Mouse (Mus musculus) G1E (cell line): ENCODE data around the gene Xrra1. TPM values are rescaled to one million over a fixed set of nuclear protein-coding genes. Genes with fewer than 3 reads are reported as not detected.
"Not testable (repeated sequence)": the region's sequence is repeated elsewhere in the genome, so short reads cannot be mapped to it uniquely, and the experiment has no call there.

Source experiments
- ATAC-seq: 2 replicates; pipeline ENCODE4 v1.8.0; 2016; ENCODE audit warnings: mild to moderate bottlenecking; ENCODE audit not compliant: insufficient number of reproducible peaks, poor library complexity, low FRiP score, severe bottlenecking; ENCODE audit errors: extremely low read depth
- DNase-seq: peaks from one replicate; pipeline ENCODE4 v3.0.0; 2012; ENCODE audit warnings: low spot score
- H3K27me3 ChIP-seq: 2 replicates; pipeline ENCODE4 v1.6.1; 2012; ENCODE audit warnings: mild to moderate bottlenecking, low read length, inconsistent platforms; ENCODE audit not compliant: insufficient read depth
- H3K36me3 ChIP-seq: replicated peaks from 2 replicates; pipeline ENCODE3; 2012; ENCODE audit warnings: mild to moderate bottlenecking, inconsistent platforms
- H3K4me1 ChIP-seq: 2 replicates; pipeline ENCODE4 v1.6.1; 2012; ENCODE audit warnings: low read depth, low read length, inconsistent platforms, mixed read lengths; ENCODE audit not compliant: insufficient read depth
- H3K4me3 ChIP-seq: 2 replicates; pipeline ENCODE4 v1.5.1; 2012; ENCODE audit warnings: low read depth, mild to moderate bottlenecking, inconsistent platforms, low read length, moderate library complexity, mixed read lengths
- H3K9me3 ChIP-seq: replicated peaks from 2 replicates; pipeline ENCODE4 v1.6.1; 2012; ENCODE audit warnings: inconsistent platforms
- CTCF ChIP-seq: IDR thresholded peaks from 2 replicates; pipeline ENCODE4 v1.5.1; 2012; ENCODE audit warnings: low read depth, low read length, inconsistent platforms, mixed read lengths
- GATA1 ChIP-seq: IDR thresholded peaks from 2 replicates; pipeline ENCODE4 v1.6.1; 2012; ENCODE audit warnings: borderline replicate concordance, low read length, inconsistent platforms, mixed read lengths
- GATA2 ChIP-seq: IDR thresholded peaks from 2 replicates; pipeline ENCODE4 v1.6.1; 2012; ENCODE audit warnings: low read depth, low read length, inconsistent platforms, borderline replicate concordance
- POLR2AphosphoS5 ChIP-seq: IDR thresholded peaks from 2 replicates; pipeline ENCODE4 v1.6.1; 2012; ENCODE audit warnings: low read depth, low read length, inconsistent platforms; ENCODE audit not compliant: insufficient replicate concordance
- TAL1 ChIP-seq: conservative IDR thresholded peaks from 2 replicates; pipeline ENCODE4 v1.6.1; 2012; ENCODE audit warnings: low read depth, low read length, inconsistent platforms, mixed read lengths
- polyA plus RNA-seq: library from polyadenylated mRNA; stranded (reverse); fragments of >175 nt; gene quantifications from 2 replicates; pipeline ENCODE4 v1.2.3, GENCODE M21; 2012
- total RNA-seq, 2 experiments: library from RNA; stranded (forward) in 1 of 2; stranded (reverse) in 1 of 2; fragments of 200-1000 nt in 1 of 2; fragments of >200 nt in 1 of 2; fragmentation: Nextera tagmentation in 1 of 2; gene quantifications; 2 replicates each; pipeline ENCODE4 v1.2.3; 2014 to 2017

Gene Xrra1
- total and polyA plus RNA-seq, 3 experiments: 0.18 to 0.33 TPM; not detected in 1

- no peaks in the 10 kb centered on the region for H3K9me3 ChIP-seq
- DNase-seq: no peak
- no peak overlapping the region for H3K4me3 ChIP-seq
- ATAC-seq: no peak
- peaks cover 12% of the 10 kb centered on the region for H3K4me1 ChIP-seq
- peaks cover 31% of the 10 kb centered on the region for H3K36me3 ChIP-seq
- TF ChIP-seq TAL1: no peak
- no peak for TF ChIP-seq GATA1
- TF ChIP-seq GATA2: no peak
- no peak for TF ChIP-seq CTCF
- TF ChIP-seq POLR2AphosphoS5: no peak
- H3K27me3 ChIP-seq: no peaks in the 10 kb centered on the region
These were observed 94.7 kb downstream of the Xrra1 start for GRCm38 (mm10) chr7:99953442-99954098.

- Histone ChIP-seq H3K9me3 (no peaks in the 10 kb centered on the region), H3K4me1 (peaks cover 12% of the 10 kb centered on the region), H3K36me3 (peaks cover 31% of the 10 kb centered on the region), H3K27me3 (no peaks in the 10 kb centered on the region), H3K4me3 (no peak overlapping the region)
- DNase-seq (no peak), ATAC-seq (no peak)
- TF ChIP-seq GATA1: no peak
- no peak for TF ChIP-seq TAL1
- no peak for TF ChIP-seq POLR2AphosphoS5
- TF ChIP-seq GATA2: no peak
- no peak for TF ChIP-seq CTCF
These were observed 95.3 kb downstream of the Xrra1 start for GRCm38 (mm10) chr7:99954212-99954611.

DNA sequence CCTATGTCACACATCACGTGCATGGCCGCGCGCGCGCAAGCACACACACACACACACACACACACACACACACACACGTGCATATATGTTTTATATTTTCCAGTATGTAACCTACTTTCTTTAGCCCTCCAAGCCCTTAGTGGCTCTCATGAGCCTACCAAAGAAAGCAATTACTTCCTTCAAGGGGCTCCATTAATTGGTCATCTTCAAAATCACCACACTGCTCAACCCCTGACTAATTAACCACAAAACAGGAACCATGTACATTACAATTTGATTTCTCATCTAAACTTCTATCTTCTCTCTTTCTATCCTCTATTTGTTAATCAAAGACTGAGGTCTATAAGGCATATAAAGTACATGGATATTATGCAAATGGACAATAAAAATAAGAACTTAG is 97.2 kb downstream of the Xrra1 start:
- Histone ChIP-seq H3K36me3 (peaks cover 32% of the 10 kb centered on the region), H3K4me1 (peaks cover 12% of the 10 kb centered on the region), H3K9me3 (no peaks in the 10 kb centered on the region), H3K27me3 (no peaks in the 10 kb centered on the region), H3K4me3 (no peak overlapping the region)
- ATAC-seq (no peak), DNase-seq (no peak)
- TF ChIP-seq TAL1 (no peak), GATA1 (no peak)

DNA sequence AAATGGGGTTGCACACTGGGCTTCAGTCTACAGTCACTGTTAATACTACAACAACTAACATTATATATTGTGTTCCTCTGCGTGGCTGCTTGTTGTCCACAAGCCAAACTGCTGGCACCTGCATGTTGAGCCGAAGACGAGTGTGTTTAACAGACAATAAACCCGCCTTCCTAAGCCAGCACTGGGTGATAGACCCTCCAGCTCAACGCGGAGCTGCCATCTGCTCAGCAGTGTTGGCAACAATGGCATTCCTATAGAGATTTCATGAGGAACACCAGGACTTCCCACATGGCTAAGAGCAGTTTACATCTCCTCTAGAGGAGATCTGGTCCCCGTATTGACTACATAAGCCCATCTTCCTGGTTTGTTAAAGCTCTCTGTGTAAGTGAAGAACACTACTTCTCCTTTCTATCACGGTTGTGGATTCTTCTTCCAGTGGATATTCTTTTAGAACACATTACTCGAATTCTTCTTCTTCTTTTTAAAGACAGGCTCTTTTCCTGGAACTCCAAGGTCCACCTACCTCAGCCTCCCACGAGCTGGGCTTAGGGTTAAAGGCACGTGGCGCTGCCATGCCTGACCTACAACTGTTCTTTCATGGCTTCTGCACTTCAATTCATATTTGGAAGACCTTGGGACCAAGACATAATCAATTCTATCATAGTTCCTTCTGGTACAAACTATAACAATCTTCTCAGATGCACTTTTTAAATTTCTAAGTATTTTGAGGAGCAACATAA is 98.5 kb downstream of the Xrra1 start:
- Histone ChIP-seq H3K36me3 (peaks cover 29% of the 10 kb centered on the region), H3K9me3 (no peaks in the 10 kb centered on the region), H3K4me1 (peaks cover 13% of the 10 kb centered on the region), H3K4me3 (no peak overlapping the region), H3K27me3 (no peaks in the 10 kb centered on the region)
- TF ChIP-seq TAL1 (no peak), GATA1 (no peak), GATA2 (no peak), POLR2AphosphoS5 (no peak), CTCF (no peak)
- DNase-seq (no peak), ATAC-seq (no peak)

DNA sequence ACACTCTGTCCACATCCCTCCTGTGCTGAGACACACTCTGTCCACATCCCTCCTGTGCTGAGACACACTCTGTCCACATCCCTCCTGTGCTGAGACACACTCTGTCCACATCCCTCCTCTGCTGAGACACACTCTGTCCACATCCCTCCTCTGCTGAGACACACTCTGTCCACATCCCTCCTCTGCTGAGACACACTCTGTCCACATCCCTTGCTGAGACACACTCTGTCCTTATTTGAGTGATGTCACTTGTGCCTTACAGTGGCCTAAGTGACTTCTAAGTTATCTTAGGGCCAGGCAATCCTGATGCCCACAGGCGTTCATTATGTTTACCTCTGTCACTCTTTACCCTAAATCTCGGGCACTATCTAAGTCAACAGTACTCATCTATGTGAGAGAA is 101.7 kb downstream of the Xrra1 start:
- not testable (repeated sequence) for H3K27me3 ChIP-seq, H3K9me3 ChIP-seq, DNase-seq, H3K4me3 ChIP-seq, ATAC-seq
- H3K36me3 ChIP-seq: peaks cover 28% of the 10 kb centered on the region
- H3K4me1 ChIP-seq: peaks cover 23% of the 10 kb centered on the region

DNA sequence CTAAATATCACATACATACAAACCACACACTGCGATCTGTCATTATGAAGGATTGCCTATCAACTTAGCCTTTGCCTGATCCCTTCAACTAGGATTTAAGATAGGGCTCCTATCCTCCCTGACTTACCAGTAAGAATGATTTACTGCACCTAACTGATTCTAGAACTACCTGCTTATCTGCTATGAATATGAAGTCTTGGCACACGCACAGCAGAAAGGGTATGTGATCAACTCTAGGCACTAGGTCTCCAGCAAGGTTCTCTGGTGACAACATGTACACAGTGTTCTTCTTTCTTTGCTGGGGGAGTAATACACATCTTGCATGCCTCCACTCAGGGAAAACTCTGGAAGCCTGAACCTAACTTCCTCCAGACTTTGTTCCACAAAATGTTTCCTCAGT is 102.6 kb downstream of the Xrra1 start:
- DNase-seq: no peak
- Histone ChIP-seq H3K27me3 (no peaks in the 10 kb centered on the region), H3K4me1 (peaks cover 23% of the 10 kb centered on the region), H3K9me3 (no peaks in the 10 kb centered on the region), H3K4me3 (no peak overlapping the region), H3K36me3 (peaks cover 35% of the 10 kb centered on the region)
- TF ChIP-seq TAL1: no peak
- TF ChIP-seq CTCF: no peak
- TF ChIP-seq GATA2: no peak
- no peak for TF ChIP-seq GATA1
- TF ChIP-seq POLR2AphosphoS5: no peak
- ATAC-seq: no peak
